Mouse (Mus musculus): ENCODE data around the gene Tmbim6.

DNA sequence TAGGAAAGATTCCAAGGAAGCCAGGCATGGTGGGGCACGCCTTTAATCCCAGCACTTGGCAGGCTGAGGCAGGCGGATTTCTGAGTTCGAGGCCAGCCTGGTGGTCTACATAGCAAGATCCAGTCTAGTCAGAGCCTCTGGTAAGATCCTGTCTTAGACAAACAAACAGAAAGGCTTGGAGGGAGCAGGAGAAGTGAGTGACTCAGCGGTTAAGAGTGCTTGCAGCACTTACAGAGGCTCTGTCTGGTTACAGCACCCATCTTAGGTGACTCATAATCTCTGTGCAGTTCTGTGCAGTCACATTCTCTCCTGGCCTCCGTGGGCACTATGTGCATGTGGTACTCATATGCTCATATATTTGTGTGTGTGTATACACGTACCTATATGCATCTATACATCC lies 7.9 kb downstream of the Tmbim6 start:
- TF ChIP-seq CTCF (IDR thresholded peaks at IDR 0.05; ENCODE audit: control insufficient read depth, insufficient read depth, insufficient read length) (no peak), MYOG (IDR thresholded peaks at IDR 0.05; ENCODE audit: control insufficient read depth, extremely low read depth, insufficient read length) (no peak), MYOD1 (IDR thresholded peaks at IDR 0.05; ENCODE audit: control insufficient read depth, insufficient read length, low read depth) (no peak), USF1 (IDR thresholded peaks at IDR 0.05; ENCODE audit: low read depth) (no peak), MAX (IDR thresholded peaks at IDR 0.05) (peak; percentile 16), FOSL1 (IDR thresholded peaks at IDR 0.05; ENCODE audit: insufficient read depth, low read length, poor library complexity, severe bottlenecking) (peak; percentile 92)
